Mouse (Mus musculus): ENCODE results near the gene Nphs1. TPM values are rescaled to one million over a fixed set of nuclear protein-coding genes. Genes with fewer than 3 reads are reported as not detected.

Gene Nphs1
- polyA plus RNA-seq, 1 experiment from 2014 or later: 0.24 TPM

GRCm38 (mm10) chr7:30434238-30434637 lies 23.9 kb upstream of the Nphs1 start:
- H3K27ac ChIP-seq (ENCODE audit: low read depth, low read length): no peak overlapping the region
- H3K4me3 ChIP-seq (ENCODE audit: low read depth, low read length): no peak overlapping the region
- H3K9ac ChIP-seq (ENCODE audit: low read length): no peak overlapping the region
- no peaks in the 10 kb centered on the region for H3K4me1 ChIP-seq (replicated peaks; ENCODE audit: control insufficient read depth, insufficient read depth, low read length)
- no peak overlapping the region for H3K4me2 ChIP-seq (ENCODE audit: low read depth, low read length, severe bottlenecking)
- H3K36me3 ChIP-seq (ENCODE audit: control insufficient read depth, insufficient read depth, low read length): no peaks in the 10 kb centered on the region
- no peak for ATAC-seq (replicated peaks; ENCODE audit: low FRiP score)
- WGBS: 3% methylated on average over 10 of the region's 10 CpGs
- H3K9me3 ChIP-seq (ENCODE audit: control insufficient read depth, low read length): no peaks in the 10 kb centered on the region
- no peaks in the 10 kb centered on the region for H3K27me3 ChIP-seq (ENCODE audit: control insufficient read depth, insufficient read depth, low read length)
- peak; percentile 71 for DNase-seq (ENCODE audit: low spot score)

GRCm38 (mm10) chr7:30434701-30435100 lies 23.4 kb upstream of the Nphs1 start:
- Histone ChIP-seq H3K27ac (ENCODE audit: low read depth, low read length) (no peak overlapping the region), H3K36me3 (ENCODE audit: control insufficient read depth, insufficient read depth, low read length) (no peaks in the 10 kb centered on the region), H3K4me3 (ENCODE audit: low read depth, low read length) (no peak overlapping the region), H3K9me3 (ENCODE audit: control insufficient read depth, low read length) (no peaks in the 10 kb centered on the region), H3K4me2 (ENCODE audit: low read depth, low read length, severe bottlenecking) (no peak overlapping the region), H3K27me3 (ENCODE audit: control insufficient read depth, insufficient read depth, low read length) (no peaks in the 10 kb centered on the region), H3K9ac (ENCODE audit: low read length) (no peak overlapping the region), H3K4me1 (replicated peaks; ENCODE audit: control insufficient read depth, insufficient read depth, low read length) (no peaks in the 10 kb centered on the region)
- ATAC-seq (replicated peaks; ENCODE audit: low FRiP score) (no peak), DNase-seq (ENCODE audit: low spot score) (no peak)
- 73% methylated on average over 10 of the region's 10 CpGs for WGBS

- WGBS: 56% methylated on average over 9 of the region's 9 CpGs
- DNase-seq (ENCODE audit: low spot score): no peak
- no peaks in the 10 kb centered on the region for H3K9me3 ChIP-seq (ENCODE audit: control insufficient read depth, low read length)
- H3K27ac ChIP-seq (ENCODE audit: low read depth, low read length): no peak overlapping the region
- no peak for ATAC-seq (replicated peaks; ENCODE audit: low FRiP score)
- H3K9ac ChIP-seq (ENCODE audit: low read length): no peak overlapping the region
- no peak overlapping the region for H3K4me3 ChIP-seq (ENCODE audit: low read depth, low read length)
- no peak overlapping the region for H3K4me2 ChIP-seq (ENCODE audit: low read depth, low read length, severe bottlenecking)
- H3K36me3 ChIP-seq (ENCODE audit: control insufficient read depth, insufficient read depth, low read length): no peaks in the 10 kb centered on the region
- no peaks in the 10 kb centered on the region for H3K27me3 ChIP-seq (ENCODE audit: control insufficient read depth, insufficient read depth, low read length)
- no peaks in the 10 kb centered on the region for H3K4me1 ChIP-seq (replicated peaks; ENCODE audit: control insufficient read depth, insufficient read depth, low read length)
These were observed 23.0 kb upstream of the Nphs1 start for GRCm38 (mm10) chr7:30435156-30435555.

GRCm38 (mm10) chr7:30436879-30437278 lies 21.2 kb upstream of the Nphs1 start:
- H3K27me3 ChIP-seq (ENCODE audit: control insufficient read depth, insufficient read depth, low read length): no peaks in the 10 kb centered on the region
- no peak overlapping the region for H3K9ac ChIP-seq (ENCODE audit: low read length)
- H3K4me1 ChIP-seq (replicated peaks; ENCODE audit: control insufficient read depth, insufficient read depth, low read length): no peaks in the 10 kb centered on the region
- H3K27ac ChIP-seq (ENCODE audit: low read depth, low read length): no peak overlapping the region
- 16% methylated on average over 10 of the region's 10 CpGs for WGBS
- DNase-seq (ENCODE audit: low spot score): no peak
- H3K4me3 ChIP-seq (ENCODE audit: low read depth, low read length): no peak overlapping the region
- H3K9me3 ChIP-seq (ENCODE audit: control insufficient read depth, low read length): no peaks in the 10 kb centered on the region
- H3K4me2 ChIP-seq (ENCODE audit: low read depth, low read length, severe bottlenecking): no peak overlapping the region
- no peak for ATAC-seq (replicated peaks; ENCODE audit: low FRiP score)
- H3K36me3 ChIP-seq (ENCODE audit: control insufficient read depth, insufficient read depth, low read length): no peaks in the 10 kb centered on the region

- Histone ChIP-seq H3K4me2 (ENCODE audit: low read depth, low read length, severe bottlenecking) (no peak overlapping the region), H3K9ac (ENCODE audit: low read length) (no peak overlapping the region), H3K27ac (ENCODE audit: low read depth, low read length) (no peak overlapping the region), H3K4me3 (ENCODE audit: low read depth, low read length) (no peak overlapping the region), H3K4me1 (replicated peaks; ENCODE audit: control insufficient read depth, insufficient read depth, low read length) (peaks cover 5% of the 10 kb centered on the region), H3K36me3 (ENCODE audit: control insufficient read depth, insufficient read depth, low read length) (no peaks in the 10 kb centered on the region), H3K27me3 (ENCODE audit: control insufficient read depth, insufficient read depth, low read length) (no peaks in the 10 kb centered on the region), H3K9me3 (ENCODE audit: control insufficient read depth, low read length) (no peaks in the 10 kb centered on the region)
- WGBS: 77% methylated on average over 13 of the region's 13 CpGs
- DNase-seq (ENCODE audit: low spot score) (no peak), ATAC-seq (replicated peaks; ENCODE audit: low FRiP score) (no peak)
These were observed 18.4 kb upstream of the Nphs1 start for GRCm38 (mm10) chr7:30439734-30440133.

- 46% methylated on average over 2 of the region's 5 CpGs for WGBS
- Histone ChIP-seq H3K9me3 (ENCODE audit: control insufficient read depth, low read length) (no peaks in the 10 kb centered on the region), H3K27me3 (ENCODE audit: control insufficient read depth, insufficient read depth, low read length) (no peaks in the 10 kb centered on the region), H3K4me3 (ENCODE audit: low read depth, low read length) (no peak overlapping the region), H3K27ac (ENCODE audit: low read depth, low read length) (no peak overlapping the region), H3K36me3 (ENCODE audit: control insufficient read depth, insufficient read depth, low read length) (no peaks in the 10 kb centered on the region), H3K4me2 (ENCODE audit: low read depth, low read length, severe bottlenecking) (no peak overlapping the region), H3K9ac (ENCODE audit: low read length) (no peak overlapping the region), H3K4me1 (replicated peaks; ENCODE audit: control insufficient read depth, insufficient read depth, low read length) (peaks cover 5% of the 10 kb centered on the region)
- DNase-seq (ENCODE audit: low spot score) (peak; percentile 81), ATAC-seq (replicated peaks; ENCODE audit: low FRiP score) (no peak)
These were observed 17.4 kb upstream of the Nphs1 start for GRCm38 (mm10) chr7:30440697-30441096.

GRCm38 (mm10) chr7:30443696-30444095 lies 14.4 kb upstream of the Nphs1 start:
- Histone ChIP-seq H3K4me2 (ENCODE audit: low read depth, low read length, severe bottlenecking) (peak overlapping the region; percentile 79), H3K36me3 (ENCODE audit: control insufficient read depth, insufficient read depth, low read length) (no peaks in the 10 kb centered on the region), H3K9me3 (ENCODE audit: control insufficient read depth, low read length) (no peaks in the 10 kb centered on the region), H3K4me3 (ENCODE audit: low read depth, low read length) (peak overlapping the region; percentile 75; the same call in 1 of the 2 replicates), H3K27ac (ENCODE audit: low read depth, low read length) (no peak overlapping the region), H3K4me1 (replicated peaks; ENCODE audit: control insufficient read depth, insufficient read depth, low read length) (peaks cover 5% of the 10 kb centered on the region), H3K27me3 (ENCODE audit: control insufficient read depth, insufficient read depth, low read length) (no peaks in the 10 kb centered on the region), H3K9ac (ENCODE audit: low read length) (no peak overlapping the region)
- ATAC-seq (replicated peaks; ENCODE audit: low FRiP score): no peak
- 19% methylated on average over 9 of the region's 9 CpGs for WGBS
- no peak for DNase-seq (ENCODE audit: low spot score)

GRCm38 (mm10) chr7:30444154-30444970 lies 13.8 kb upstream of the Nphs1 start:
- under 1% methylated on average over 38 of the region's 38 CpGs for WGBS
- peak; percentile 89 for DNase-seq (ENCODE audit: low spot score)
- peak overlapping the region; percentile 75 for H3K4me3 ChIP-seq (ENCODE audit: low read depth, low read length)
- no peaks in the 10 kb centered on the region for H3K27me3 ChIP-seq (ENCODE audit: control insufficient read depth, insufficient read depth, low read length)
- peak overlapping the region; percentile 74 for H3K9ac ChIP-seq (ENCODE audit: low read length)
- no peaks in the 10 kb centered on the region for H3K9me3 ChIP-seq (ENCODE audit: control insufficient read depth, low read length)
- H3K4me1 ChIP-seq (replicated peaks; ENCODE audit: control insufficient read depth, insufficient read depth, low read length): peaks cover 5% of the 10 kb centered on the region
- no peaks in the 10 kb centered on the region for H3K36me3 ChIP-seq (ENCODE audit: control insufficient read depth, insufficient read depth, low read length)
- H3K4me2 ChIP-seq (ENCODE audit: low read depth, low read length, severe bottlenecking): peak overlapping the region; percentile 79
- ATAC-seq (replicated peaks; ENCODE audit: low FRiP score): peak; percentile 51
- H3K27ac ChIP-seq (ENCODE audit: low read depth, low read length): peak overlapping the region; percentile 75
